Mouse (Mus musculus): ENCODE measurements around the gene Yipf2.
A peak's percentile ranks its signal among the peaks of the same experiment; 100 is the strongest.

Yipf2 gene

GRCm38 (mm10) chr9:21592703-21593121 lies at the start of gene Yipf2, which contains the start of gene Timm29:
Yipf2 (minus strand) TSS chr9:21592828.
Timm29 (plus strand) TSS chr9:21592722.
- DNase-seq, result peak; percentile 89

DNA sequence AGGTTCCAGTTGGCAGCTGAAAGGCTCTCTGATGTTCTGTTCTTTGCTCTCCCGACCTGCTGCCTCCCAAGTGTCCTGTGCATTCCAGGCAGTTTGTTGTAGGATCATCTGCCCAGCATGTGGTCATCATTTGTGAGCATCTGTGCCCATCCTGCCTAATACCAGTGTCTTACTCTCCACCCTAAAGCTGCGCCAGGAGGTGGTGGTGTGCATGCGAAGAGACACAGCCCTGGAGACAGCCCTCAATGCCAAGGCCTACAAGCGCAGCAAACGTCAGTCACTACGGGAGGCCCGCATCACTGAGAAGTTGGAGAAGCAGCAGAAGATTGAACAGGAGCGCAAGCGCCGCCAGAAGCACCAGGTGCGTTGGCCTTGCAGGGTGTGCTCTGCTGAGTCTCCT lies 46.4 kb upstream of the Yipf2 start:
- DNase-seq, result no peak

GRCm38 (mm10) chr9:21635639-21636038 lies 43.0 kb upstream of the Yipf2 start:
- no peak for DNase-seq

DNA sequence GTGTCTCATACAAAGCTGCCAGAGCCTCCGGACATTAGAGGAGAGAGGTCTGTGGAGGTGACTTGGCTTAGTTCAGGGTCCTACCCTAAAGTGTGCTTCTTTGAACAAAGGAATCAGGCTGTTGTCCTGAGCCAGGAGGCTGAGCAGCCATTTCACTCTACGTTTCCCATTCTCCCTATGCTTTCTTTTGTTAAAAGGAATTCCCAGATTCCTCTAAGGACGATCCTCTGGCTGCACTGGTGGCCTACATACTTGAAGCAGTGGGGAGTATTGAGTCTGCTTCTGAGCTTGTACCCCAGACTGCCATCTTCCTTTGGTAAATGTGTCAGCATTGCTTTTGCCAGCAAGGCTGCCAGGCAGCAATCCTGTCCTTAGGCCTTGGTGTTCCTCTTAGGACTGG lies 40.5 kb upstream of the Yipf2 start:
- no peak for DNase-seq

- DNase-seq, result peak; percentile 76
Observed at GRCm38 (mm10) chr9:21630673-21631072, 38.0 kb upstream of the Yipf2 start.

DNA sequence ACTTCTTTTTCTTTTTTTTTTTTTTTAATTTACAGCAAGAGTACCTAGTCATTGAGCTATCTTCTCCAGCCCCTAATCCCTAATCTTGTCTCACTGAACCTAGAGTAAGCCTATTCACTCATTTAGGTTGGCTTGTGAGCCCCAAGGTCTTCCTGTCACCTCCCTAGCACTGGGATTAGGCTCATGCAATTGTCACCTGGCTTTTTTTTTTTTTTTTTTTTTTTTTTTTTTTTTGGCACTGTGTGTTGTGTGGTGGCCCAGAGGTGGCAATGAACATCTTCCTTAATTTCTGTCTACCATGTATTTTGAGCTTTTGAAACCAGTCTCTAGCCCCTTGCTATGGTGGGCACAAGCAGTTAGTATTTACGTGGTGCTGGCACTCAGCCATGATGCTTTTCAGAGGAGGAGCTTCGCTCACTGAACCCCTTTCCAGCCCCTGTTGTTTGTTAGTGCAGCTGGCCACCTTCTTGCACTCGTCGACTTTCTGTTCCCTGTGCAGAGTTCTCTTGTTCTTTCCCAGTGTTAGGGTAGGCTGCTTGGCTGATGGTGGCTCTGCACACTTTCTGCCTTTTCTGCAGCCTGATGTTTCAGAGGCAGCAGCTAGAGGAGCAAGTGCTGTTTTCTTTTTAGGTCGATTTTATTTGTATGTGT lies 34.6 kb upstream of the Yipf2 start:
- DNase-seq, result peak; percentile 54

DNA sequence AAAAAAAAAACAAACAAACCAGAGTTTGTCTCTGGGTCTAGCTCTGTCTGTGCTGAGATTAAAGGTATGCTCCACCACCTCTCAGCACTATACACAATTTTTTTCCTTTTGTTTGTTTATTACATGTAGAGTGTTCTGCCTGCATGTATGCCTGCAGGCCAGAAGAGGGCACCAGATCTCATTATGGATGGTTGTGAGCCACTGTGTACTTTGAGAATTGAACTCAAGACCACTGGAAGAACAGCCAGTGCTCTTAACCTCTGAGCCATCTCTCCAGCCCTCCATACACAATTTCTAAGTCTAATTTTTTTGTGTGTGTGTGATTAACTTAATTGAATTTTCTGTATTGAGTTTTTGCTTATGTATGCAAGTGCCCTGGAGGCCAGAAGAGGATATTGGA lies 33.9 kb upstream of the Yipf2 start:
- DNase-seq, result no peak

DNA sequence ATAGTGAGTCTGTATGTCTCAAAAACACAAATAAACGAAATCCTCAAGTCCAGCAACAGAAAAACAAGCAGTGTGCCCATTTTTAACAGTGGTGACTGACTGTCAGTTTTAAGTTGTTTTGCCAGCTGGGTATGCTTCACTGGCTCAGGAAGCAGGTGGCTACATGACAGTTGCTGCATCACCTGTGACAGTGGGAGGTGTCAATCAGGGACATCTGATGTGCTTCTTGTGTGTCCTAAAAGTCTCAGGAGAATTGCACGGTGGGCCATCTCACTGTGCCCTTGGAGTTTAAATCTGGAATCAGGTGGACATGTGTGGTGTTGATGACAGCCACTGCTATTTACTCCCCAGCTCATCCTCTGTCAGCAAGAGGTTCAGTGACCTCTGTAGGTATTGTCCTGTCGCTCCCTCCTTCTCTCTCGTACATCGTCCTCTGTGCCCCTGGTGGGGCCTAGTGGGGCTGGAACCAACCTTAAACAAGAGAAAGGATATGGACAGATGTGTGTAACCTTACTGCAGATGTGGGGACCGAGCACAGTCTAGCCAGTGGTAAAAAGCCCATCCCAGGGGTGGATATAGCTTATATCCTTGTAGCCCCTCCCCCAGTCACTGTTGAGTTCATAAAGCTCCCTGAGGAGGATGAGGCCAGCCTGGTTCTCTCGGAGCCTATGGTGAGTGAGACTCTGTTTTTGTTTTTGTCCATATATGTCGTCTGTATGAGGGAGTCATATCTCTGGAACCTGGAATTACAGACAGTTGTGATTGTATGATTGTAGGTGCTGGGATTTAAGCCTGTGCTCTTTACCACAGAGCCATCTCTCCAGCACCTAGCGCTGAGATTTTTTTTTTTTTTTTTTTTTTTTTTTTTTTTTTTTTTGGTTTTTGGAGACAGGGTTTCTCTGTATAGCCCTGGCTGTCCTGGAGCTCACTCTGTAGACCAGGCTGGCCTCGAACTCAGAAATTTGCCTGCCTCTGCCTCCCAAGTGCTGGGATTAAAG lies 33.0 kb upstream of the Yipf2 start:
- DNase-seq, result peak; percentile 55

- DNase-seq, result no peak
Observed at GRCm38 (mm10) chr9:21622676-21623075, 30.0 kb upstream of the Yipf2 start.

DNA sequence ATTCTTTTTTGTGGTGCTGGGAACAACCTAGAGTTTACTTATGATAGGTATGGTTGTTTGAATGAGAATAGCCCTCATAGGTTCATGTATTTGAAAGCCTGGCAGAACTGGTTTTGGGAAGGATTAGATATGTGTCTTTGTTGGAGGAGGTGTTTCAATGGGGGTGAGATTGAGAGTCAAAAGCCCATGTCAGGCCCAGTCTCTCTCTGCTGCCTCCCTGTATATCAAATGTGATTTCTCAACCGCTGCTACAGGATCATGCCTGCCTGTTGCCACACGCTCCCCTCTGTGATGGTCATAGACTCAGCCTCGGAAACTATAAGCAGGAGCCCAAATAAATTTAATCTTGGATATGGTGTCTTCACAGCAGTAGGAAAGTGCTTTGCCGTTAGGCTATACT lies 27.6 kb upstream of the Yipf2 start:
- DNase-seq, result no peak

GRCm38 (mm10) chr9:21617066-21617465 lies 24.4 kb upstream of the Yipf2 start:
- DNase-seq, result peak; percentile 49

DNA sequence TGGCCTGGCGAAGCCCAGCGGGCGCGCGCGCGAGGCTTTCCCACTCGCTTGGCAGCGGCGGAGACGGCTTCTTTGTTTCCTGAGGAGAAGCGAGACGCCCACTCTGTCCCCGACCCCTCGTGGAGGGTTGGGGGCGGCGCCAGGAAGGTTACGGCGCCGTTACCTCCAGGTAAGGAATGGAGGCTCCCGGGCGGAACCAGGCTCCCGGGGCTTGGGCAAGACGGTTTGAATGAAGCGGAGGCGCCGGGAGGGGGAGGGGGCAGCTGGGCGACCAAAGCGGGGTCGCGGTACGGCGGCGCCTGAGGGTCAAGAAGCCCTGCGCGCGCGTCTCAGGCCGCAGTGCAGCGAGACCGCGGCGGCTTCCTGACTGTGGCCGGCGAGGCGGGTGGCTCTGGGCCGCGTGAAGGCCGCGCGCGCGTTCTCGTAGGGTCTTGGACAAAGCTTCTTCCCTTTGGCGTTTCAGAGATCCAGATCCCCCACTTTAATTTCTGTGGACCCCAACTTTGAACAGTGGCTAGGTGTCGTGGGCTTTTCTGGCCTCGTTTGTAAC lies 23.7 kb upstream of the Yipf2 start:
- peak; percentile 93 for DNase-seq

- peak; percentile 100 for DNase-seq
Observed at GRCm38 (mm10) chr9:21615617-21616231, 23.1 kb upstream of the Yipf2 start, which contains the start of gene Smarca4. Smarca4 (plus strand) TSS chr9:21616169.

- DNase-seq, result no peak
Observed at GRCm38 (mm10) chr9:21614864-21615616, 22.4 kb upstream of the Yipf2 start.

- DNase-seq, result peak; percentile 74
Observed at GRCm38 (mm10) chr9:21609861-21610260, 17.2 kb upstream of the Yipf2 start.

- no peak for DNase-seq
Observed at GRCm38 (mm10) chr9:21606648-21607047, 14.0 kb upstream of the Yipf2 start.

GRCm38 (mm10) chr9:21605865-21606264 lies 13.2 kb upstream of the Yipf2 start:
- no peak for DNase-seq

DNA sequence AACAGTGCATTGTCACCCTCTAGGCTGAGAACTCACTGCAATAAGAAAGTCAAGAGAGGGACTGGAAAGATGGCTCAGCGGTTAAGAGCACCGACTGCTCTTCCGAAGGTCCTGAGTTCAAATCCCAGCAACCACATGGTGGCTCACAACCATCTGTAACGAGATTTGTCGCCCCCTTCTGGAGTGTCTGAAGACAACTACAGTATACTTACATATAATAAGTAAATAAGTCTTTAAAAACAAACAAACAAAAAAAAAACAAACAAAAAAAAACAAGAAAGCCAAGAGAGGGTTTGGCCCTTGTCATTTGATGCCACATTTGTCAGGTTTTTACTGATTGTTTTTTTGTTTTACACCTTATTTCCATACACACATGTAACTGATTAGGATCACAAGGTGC lies 11.5 kb upstream of the Yipf2 start:
- no peak for DNase-seq

GRCm38 (mm10) chr9:21601722-21602399 lies 9.2 kb upstream of the Yipf2 start:
- DNase-seq, result peak; percentile 77

DNA sequence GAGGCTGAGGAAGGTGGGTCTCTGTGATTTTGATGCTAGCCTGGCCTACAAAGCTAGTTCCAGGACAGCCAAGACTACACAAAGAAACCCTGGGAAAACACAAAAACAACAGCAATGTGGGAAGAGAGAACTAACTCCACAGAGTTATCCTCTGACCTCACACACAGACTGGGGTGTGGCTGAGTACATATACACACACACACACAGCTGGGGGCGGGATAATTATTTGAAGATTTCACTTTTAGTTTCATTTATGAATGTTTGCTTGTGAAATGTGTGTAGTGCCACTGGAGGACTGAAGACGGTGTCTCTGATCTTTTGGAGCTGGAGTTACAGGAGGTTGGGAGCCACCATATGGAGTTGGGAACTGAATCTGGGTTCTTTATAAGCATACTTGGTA lies 8.4 kb upstream of the Yipf2 start:
- no peak for DNase-seq

- no peak for DNase-seq
Observed at GRCm38 (mm10) chr9:21600186-21600585, 7.6 kb upstream of the Yipf2 start.

DNA sequence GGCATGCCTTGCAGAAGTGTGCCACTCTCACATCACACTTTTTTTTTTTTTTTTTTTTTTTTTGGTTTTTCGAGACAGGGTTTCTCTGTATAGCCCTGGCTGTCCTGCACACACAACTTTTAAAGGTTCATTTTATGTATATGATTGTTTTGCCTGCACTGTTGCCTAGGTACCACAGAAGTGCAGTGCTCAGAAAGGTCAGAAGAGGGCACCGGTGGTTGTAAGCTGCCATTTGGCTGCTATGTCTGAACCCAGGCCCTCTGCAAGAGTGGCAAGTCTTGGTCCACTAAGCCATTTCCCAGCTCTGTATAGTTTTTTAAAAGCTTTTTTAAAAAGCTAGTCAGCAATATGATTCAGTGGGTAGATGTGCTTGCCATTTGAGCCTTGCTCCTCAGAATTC lies 5.6 kb upstream of the Yipf2 start:
- DNase-seq, result peak; percentile 78

All from thymus, postnatal 4 days (tissue).